Mouse (Mus musculus) midbrain, embryonic 12.5 days (tissue): ENCODE measurements around the gene Snrpb. TPM values are rescaled to one million over a fixed set of nuclear protein-coding genes. Genes with fewer than 3 reads are reported as not detected.

ENCODE experiments used
- ATAC-seq: fragments of 200-750 bp; cut with Nextera tagmentation; 2 replicates; pipeline ENCODE4 v1.8.0; 2017; ENCODE audit warnings: low read depth, moderate TSS enrichment, moderate library complexity; ENCODE audit not compliant: low FRiP score
- H3K27ac ChIP-seq: fragments of 300-500 bp; sonication (generic); replicated peaks from 2 replicates; pipeline ENCODE4 v1.5.1; 2016; ENCODE audit warnings: mild to moderate bottlenecking
- H3K27me3 ChIP-seq: fragments of 300-500 bp; sonication (generic); 2 replicates; pipeline ENCODE4 v1.6.1; 2016; ENCODE audit warnings: mild to moderate bottlenecking
- H3K36me3 ChIP-seq: fragments of 300-500 bp; sonication (generic); 2 replicates; pipeline ENCODE4 v1.6.1; 2016
- H3K4me1 ChIP-seq: fragments of 300-500 bp; sonication (generic); 2 replicates; pipeline ENCODE4 v1.6.1; 2016
- H3K4me2 ChIP-seq: fragments of 300-500 bp; sonication (generic); replicated peaks from 2 replicates; pipeline ENCODE4 v1.6.1; 2016; ENCODE audit warnings: mild to moderate bottlenecking, moderate library complexity
- H3K4me3 ChIP-seq: fragments of 300-500 bp; sonication (generic); 2 replicates; pipeline ENCODE4 v1.5.1; 2016; ENCODE audit warnings: mild to moderate bottlenecking
- H3K9ac ChIP-seq: fragments of 300-500 bp; sonication (generic); replicated peaks from 2 replicates; pipeline ENCODE4 v1.6.1; 2016; ENCODE audit warnings: mild to moderate bottlenecking, moderate library complexity
- H3K9me3 ChIP-seq: fragments of 300-500 bp; sonication (generic); 2 replicates; pipeline ENCODE4 v1.6.1; 2016; ENCODE audit warnings: mild to moderate bottlenecking
- whole genome bisulfite sequencing: fragments of 180-500 bp; shearing (Covaris S2); methylation state at CpG from one replicate; pipeline ENCODE4 v1.1.7; 2016; 5-methylcytosine and 5-hydroxymethylcytosine counted together
- polyA plus RNA-seq: library from polyadenylated mRNA; unstranded; fragments of >200 nt; fragmentation: Nextera tagmentation; extraction: Ambion mirVana; gene quantifications from 2 replicates; pipeline ENCODE4 v1.2.1, GENCODE M21; 2016

Gene Snrpb
- polyA plus RNA-seq, 1 experiment from 2014 or later = 600 TPM

GRCm38 (mm10) chr2:130126073-130126472 is 53.1 kb downstream of the Snrpb start:
- Histone ChIP-seq H3K9ac (no peak overlapping the region), H3K9me3 (no peaks in the 10 kb centered on the region), H3K27me3 (no peaks in the 10 kb centered on the region; the same call in 1 of the 2 replicates), H3K36me3 (no peaks in the 10 kb centered on the region), H3K4me2 (no peak overlapping the region), H3K4me1 (peaks cover 10% of the 10 kb centered on the region), H3K27ac (no peak overlapping the region), H3K4me3 (no peak overlapping the region)
- WGBS = 66% methylated on average over 1 of the region's 1 CpGs
- no peak for ATAC-seq

DNA sequence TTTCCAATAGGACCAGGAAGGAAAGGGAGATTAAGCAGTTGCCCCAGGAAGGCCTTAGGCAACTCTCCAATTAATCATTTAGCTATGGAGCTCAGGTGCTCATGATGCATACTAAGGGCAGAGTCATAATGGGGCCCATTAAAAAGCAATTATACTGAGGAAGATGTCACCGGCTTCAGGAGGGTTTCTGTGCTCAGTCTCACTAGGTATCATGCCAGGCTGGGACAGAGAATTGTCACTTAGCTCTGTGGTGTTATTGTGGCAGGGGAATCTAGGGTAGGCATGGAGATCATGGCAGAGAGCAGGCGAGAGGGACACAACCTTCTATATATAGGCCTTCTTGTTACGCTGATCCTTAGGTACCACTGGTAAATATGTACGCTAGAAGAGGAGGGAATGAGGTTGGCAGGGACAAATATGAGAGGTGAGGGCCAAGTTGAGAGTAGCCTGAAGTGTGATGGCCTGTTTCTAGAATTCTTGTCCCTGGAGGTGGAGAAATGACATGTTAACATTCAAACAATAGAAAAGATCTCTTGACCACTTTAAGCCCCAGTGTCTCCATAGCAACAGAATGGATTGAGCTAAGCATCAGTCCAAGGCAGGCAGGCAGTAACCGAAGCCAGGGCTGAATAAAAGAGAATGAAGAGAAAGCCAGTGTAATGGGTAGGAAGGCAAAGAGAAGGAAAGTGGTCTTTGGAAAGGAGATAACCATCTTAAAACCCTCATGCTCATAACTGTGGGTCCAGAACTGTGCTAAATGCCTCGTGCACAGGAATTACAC is 53.7 kb downstream of the Snrpb start:
- Histone ChIP-seq H3K27ac (no peak overlapping the region), H3K4me1 (peaks cover 10% of the 10 kb centered on the region), H3K9ac (no peak overlapping the region), H3K4me3 (no peak overlapping the region), H3K36me3 (no peaks in the 10 kb centered on the region), H3K4me2 (no peak overlapping the region), H3K9me3 (no peaks in the 10 kb centered on the region), H3K27me3 (no peaks in the 10 kb centered on the region; the same call in 1 of the 2 replicates)
- ATAC-seq = no peak
- 51% methylated on average over 6 of the region's 6 CpGs for WGBS

Other genes starting within 250 kb of the Snrpb start
- 0.05 TPM in 1 of 2 replicates, not detected in the other for gene Tgm3, start 167.1 kb downstream of the Snrpb start, polyA plus RNA-seq
- not detected in 2 replicates for gene Tgm6, start 67.0 kb downstream of the Snrpb start, polyA plus RNA-seq
- not detected in 2 replicates for gene Tmc2, start 15.8 kb upstream of the Snrpb start, polyA plus RNA-seq
- gene Nop56, start 95.0 kb upstream of the Snrpb start, polyA plus RNA-seq = 283 and 313 TPM in 2 replicates
- 126 and 127 TPM in 2 replicates for gene Idh3b, start 105.1 kb upstream of the Snrpb start, polyA plus RNA-seq
- 2.1 and 2.7 TPM in 2 replicates for gene Ebf4, start 115.8 kb upstream of the Snrpb start, polyA plus RNA-seq
- gene Cpxm1, start 218.2 kb upstream of the Snrpb start, polyA plus RNA-seq = 33.6 and 59.5 TPM in 2 replicates
- 0.13 and 0.23 TPM in 2 replicates for gene Gm28372, start 225.8 kb upstream of the Snrpb start, polyA plus RNA-seq
- 0.38 and 0.55 TPM in 2 replicates for gene 1700020A23Rik, start 225.9 kb upstream of the Snrpb start, polyA plus RNA-seq
- not detected in 2 replicates for gene Tmem239, start 227.1 kb upstream of the Snrpb start, polyA plus RNA-seq
- gene Vps16, start 244.9 kb upstream of the Snrpb start, polyA plus RNA-seq = 113 and 115 TPM in 2 replicates
- 11.1 and 13.2 TPM in 2 replicates for gene Pced1a, start 245.3 kb upstream of the Snrpb start, polyA plus RNA-seq